Mouse (Mus musculus) forebrain, embryonic 15.5 days (tissue): Measurements from ENCODE around the gene Trim15. TPM values are rescaled to one million over a fixed set of nuclear protein-coding genes. Genes with fewer than 3 reads are reported as not detected.
A peak's percentile ranks its signal among the peaks of the same experiment; 100 is the strongest.

Source experiments
- ATAC-seq: fragments of 200-750 bp; cut with Nextera tagmentation; replicated peaks from 2 replicates; pipeline ENCODE4 v1.8.0; 2017; ENCODE audit warnings: mild to moderate bottlenecking, moderate TSS enrichment, moderate library complexity
- H3K27ac ChIP-seq: fragments of 300-500 bp; sonication (generic); replicated peaks from 2 replicates; pipeline ENCODE4 v1.5.1; 2015; ENCODE audit warnings: mild to moderate bottlenecking, inconsistent platforms
- H3K27me3 ChIP-seq: fragments of 300-500 bp; sonication (generic); 2 replicates; pipeline ENCODE4 v1.6.1; 2015; ENCODE audit warnings: inconsistent platforms
- H3K36me3 ChIP-seq: fragments of 300-500 bp; sonication (generic); 2 replicates; pipeline ENCODE4 v1.6.1; 2015; ENCODE audit warnings: mild to moderate bottlenecking, inconsistent platforms
- H3K4me1 ChIP-seq: fragments of 300-500 bp; sonication (generic); 2 replicates; pipeline ENCODE4 v1.6.1; 2015; ENCODE audit warnings: inconsistent platforms
- H3K4me2 ChIP-seq: fragments of 300-500 bp; sonication (generic); replicated peaks from 2 replicates; pipeline ENCODE4 v1.6.1; 2015; ENCODE audit warnings: mild to moderate bottlenecking, inconsistent platforms
- H3K4me3 ChIP-seq: fragments of 300-500 bp; sonication (generic); 2 replicates; pipeline ENCODE4 v1.5.1; 2015; ENCODE audit warnings: mild to moderate bottlenecking, inconsistent platforms
- H3K9ac ChIP-seq: fragments of 300-500 bp; sonication (generic); replicated peaks from 2 replicates; pipeline ENCODE4 v1.6.1; 2015; ENCODE audit warnings: mild to moderate bottlenecking, inconsistent platforms
- H3K9me3 ChIP-seq: fragments of 300-500 bp; sonication (generic); 2 replicates; pipeline ENCODE4 v1.6.1; 2016; ENCODE audit warnings: inconsistent platforms
- WGBS: fragments of 180-500 bp; shearing (Covaris S2); methylation state at CpG from one replicate; pipeline ENCODE4 v1.1.7; 2015; ENCODE audit warnings: mixed read lengths; 5-methylcytosine and 5-hydroxymethylcytosine counted together
- polyA plus RNA-seq: library from polyadenylated mRNA; unstranded; fragments of >200 nt; fragmentation: Nextera tagmentation; extraction: Ambion mirVana; gene quantifications from 2 replicates; pipeline ENCODE4 v1.2.1, GENCODE M21; 2015

The Trim15 gene
- polyA plus RNA-seq = 0.18 and 0.51 TPM in 2 replicates

DNA sequence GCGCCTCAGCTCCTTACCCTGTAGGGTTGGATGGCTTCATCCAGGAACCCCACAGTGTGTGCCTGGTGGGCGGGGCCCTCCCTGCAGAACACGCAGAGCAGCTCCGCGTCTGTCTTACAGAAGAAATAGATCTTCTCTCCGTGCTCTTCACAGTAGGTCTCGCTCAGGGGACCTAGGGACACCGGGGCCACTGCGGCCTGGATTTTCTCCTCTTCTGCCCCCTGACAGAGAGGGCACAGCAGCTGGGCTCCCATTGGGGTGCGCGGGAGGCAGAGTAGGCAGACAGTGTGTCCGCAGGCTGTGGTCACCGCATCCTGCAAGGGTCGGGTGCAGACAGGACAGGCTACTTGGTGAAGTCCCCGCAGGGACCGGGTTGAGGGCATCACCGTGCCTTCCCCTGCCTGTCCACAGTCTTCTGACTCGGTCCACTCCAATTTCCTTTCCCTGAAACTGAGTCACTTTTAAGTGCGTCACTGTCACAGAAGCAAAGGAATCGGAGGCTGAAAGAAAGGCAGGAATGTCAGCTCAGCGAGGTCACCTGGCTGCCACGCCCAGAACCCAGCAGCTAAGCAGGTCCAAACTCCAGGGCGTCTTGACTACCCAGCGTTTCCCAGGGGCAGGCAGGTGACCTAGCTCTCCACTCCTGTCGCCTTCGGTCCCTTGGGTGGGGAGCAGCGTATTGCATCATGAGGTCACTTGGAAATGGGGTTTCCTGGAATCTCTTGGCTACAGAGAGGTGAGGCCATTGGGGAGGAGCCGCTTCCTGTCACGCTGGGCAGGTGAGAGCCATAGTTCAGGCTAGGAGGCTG is at the start of gene Trim15:
Gene Trim15 (minus strand): TSS at position 492 of the 809 bp plus-strand sequence.
- Histone ChIP-seq H3K9ac (0 out of 2 replicates have a peak within 1 kb of the TSS, but pooled peaks have one; percentile 23), H3K27ac (no peak within 1 kb of the TSS), H3K4me2 (peak within 1 kb of the TSS; percentile 40), H3K9me3 (no peaks in the 10 kb centered on the region), H3K36me3 (no peaks in the 10 kb centered on the region), H3K4me3 (peak within 1 kb of the TSS; percentile 26), H3K27me3 (0 out of 2 replicates have a peak, but pooled peaks cover 7% of the 10 kb centered on the region), H3K4me1 (no peaks in the 10 kb centered on the region; the same call in 1 of the 2 replicates)
- 12% methylated on average over 29 of the region's 29 CpGs for WGBS
- no peak for ATAC-seq

- H3K4me3 ChIP-seq = no peak overlapping the region
- no peak overlapping the region for H3K4me2 ChIP-seq
- no peaks in the 10 kb centered on the region for H3K27me3 ChIP-seq
- no peaks in the 10 kb centered on the region for H3K9me3 ChIP-seq
- H3K27ac ChIP-seq = no peak overlapping the region
- H3K36me3 ChIP-seq = no peaks in the 10 kb centered on the region
- no peaks in the 10 kb centered on the region for H3K4me1 ChIP-seq
- no peak for ATAC-seq
- no peak overlapping the region for H3K9ac ChIP-seq
- 15% methylated on average over 9 of the region's 9 CpGs for WGBS
These were observed 48.1 kb upstream of the Trim15 start for GRCm38 (mm10) chr17:36915076-36915475.

GRCm38 (mm10) chr17:36914108-36914507 is 47.1 kb upstream of the Trim15 start:
- Histone ChIP-seq H3K4me3 (no peak overlapping the region), H3K4me2 (no peak overlapping the region), H3K27ac (no peak overlapping the region), H3K27me3 (no peaks in the 10 kb centered on the region), H3K9ac (no peak overlapping the region), H3K4me1 (no peaks in the 10 kb centered on the region), H3K9me3 (no peaks in the 10 kb centered on the region), H3K36me3 (no peaks in the 10 kb centered on the region)
- ATAC-seq = 0 out of 2 replicates have a peak, but pooled peaks have one; percentile 38
- WGBS = 10% methylated on average over 2 of the region's 2 CpGs

GRCm38 (mm10) chr17:36912031-36912430 is 45.0 kb upstream of the Trim15 start:
- ATAC-seq = no peak
- H3K9ac ChIP-seq = no peak overlapping the region
- no peak overlapping the region for H3K4me3 ChIP-seq
- H3K4me1 ChIP-seq = no peaks in the 10 kb centered on the region
- no peaks in the 10 kb centered on the region for H3K36me3 ChIP-seq
- no peak overlapping the region for H3K4me2 ChIP-seq
- no peaks in the 10 kb centered on the region for H3K27me3 ChIP-seq
- no peak overlapping the region for H3K27ac ChIP-seq
- no peaks in the 10 kb centered on the region for H3K9me3 ChIP-seq
- WGBS = 69% methylated on average over 2 of the region's 2 CpGs

GRCm38 (mm10) chr17:36909802-36910201 is 42.8 kb upstream of the Trim15 start:
- ATAC-seq = no peak
- no peaks in the 10 kb centered on the region for H3K27me3 ChIP-seq
- no peak overlapping the region for H3K9ac ChIP-seq
- 67% methylated on average over 4 of the region's 4 CpGs for WGBS
- no peaks in the 10 kb centered on the region for H3K36me3 ChIP-seq
- no peak overlapping the region for H3K4me3 ChIP-seq
- no peak overlapping the region for H3K4me2 ChIP-seq
- no peaks in the 10 kb centered on the region for H3K9me3 ChIP-seq
- H3K4me1 ChIP-seq = no peaks in the 10 kb centered on the region
- H3K27ac ChIP-seq = no peak overlapping the region

DNA sequence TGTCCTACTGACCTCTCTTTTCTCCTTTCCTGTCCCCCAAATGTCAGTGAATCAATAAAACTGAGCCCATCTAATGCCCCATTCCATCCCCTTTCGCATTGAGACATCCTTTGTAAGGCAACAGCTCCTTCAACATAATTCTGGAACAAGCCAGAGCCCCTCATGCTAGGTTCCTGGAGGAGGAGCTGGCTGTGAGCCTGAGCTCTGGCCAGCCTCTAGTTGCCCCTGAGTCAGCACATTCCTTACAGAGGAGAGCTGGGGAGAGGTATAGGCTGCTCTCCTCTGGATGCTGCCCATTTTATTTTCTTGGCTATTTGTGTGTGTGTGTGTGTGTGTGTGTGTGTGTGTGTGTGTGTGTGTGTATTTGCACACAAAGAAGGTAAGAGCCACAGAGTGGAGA is 41.2 kb upstream of the Trim15 start:
- no peak for ATAC-seq
- Histone ChIP-seq H3K9me3 (no peaks in the 10 kb centered on the region), H3K27me3 (no peaks in the 10 kb centered on the region), H3K9ac (no peak overlapping the region), H3K36me3 (no peaks in the 10 kb centered on the region), H3K4me1 (no peaks in the 10 kb centered on the region), H3K4me2 (no peak overlapping the region), H3K27ac (no peak overlapping the region), H3K4me3 (no peak overlapping the region)
- WGBS = 50% methylated on average over 1 of the region's 1 CpGs

DNA sequence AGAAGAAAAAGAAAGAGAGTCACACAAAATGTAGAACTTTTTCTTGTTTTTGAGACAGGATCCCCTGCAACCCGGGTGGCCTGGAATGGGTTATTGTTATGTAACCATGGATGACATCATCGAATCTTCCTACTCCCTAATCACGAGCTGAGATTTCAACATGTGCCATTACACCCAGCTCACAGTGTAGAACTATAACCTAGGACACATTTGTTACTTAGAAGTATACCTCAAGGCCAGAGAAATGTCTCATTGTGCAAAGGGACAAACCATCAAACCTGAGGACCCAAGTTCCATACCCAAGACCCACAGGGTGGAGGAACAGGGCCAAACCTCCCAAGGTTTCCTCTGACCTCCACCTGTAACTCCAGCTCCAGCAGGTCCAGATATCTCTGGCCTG is 36.6 kb upstream of the Trim15 start:
- H3K4me1 ChIP-seq = no peaks in the 10 kb centered on the region
- no peak overlapping the region for H3K9ac ChIP-seq
- H3K9me3 ChIP-seq = no peaks in the 10 kb centered on the region
- 71% methylated on average over 3 of the region's 3 CpGs for WGBS
- H3K4me3 ChIP-seq = no peak overlapping the region
- no peak for ATAC-seq
- no peak overlapping the region for H3K4me2 ChIP-seq
- H3K27ac ChIP-seq = no peak overlapping the region
- no peaks in the 10 kb centered on the region for H3K27me3 ChIP-seq
- no peaks in the 10 kb centered on the region for H3K36me3 ChIP-seq

DNA sequence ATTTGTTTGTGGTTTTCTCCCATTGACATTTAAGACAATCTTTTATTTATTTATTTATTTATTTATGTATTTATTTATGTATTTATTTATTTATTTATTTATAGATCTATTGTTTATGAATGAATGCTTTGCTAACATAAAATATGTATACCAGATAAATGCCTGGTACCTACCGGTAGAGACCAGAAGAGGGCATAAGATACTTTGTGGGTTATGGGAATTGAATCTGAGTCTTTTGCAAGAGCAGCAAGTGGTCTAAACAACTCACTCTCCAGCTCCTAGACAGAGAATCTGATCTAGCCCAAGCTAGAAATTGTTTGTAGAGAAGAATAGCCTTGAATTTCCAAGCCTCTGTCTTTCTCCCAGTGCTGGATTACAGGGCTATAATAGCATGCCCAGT is 33.7 kb upstream of the Trim15 start:
- H3K9ac ChIP-seq = no peak overlapping the region
- no peaks in the 10 kb centered on the region for H3K4me1 ChIP-seq
- no peak overlapping the region for H3K4me3 ChIP-seq
- no peaks in the 10 kb centered on the region for H3K36me3 ChIP-seq
- ATAC-seq = no peak
- H3K9me3 ChIP-seq = no peaks in the 10 kb centered on the region
- 40% methylated on average over 1 of the region's 1 CpGs for WGBS
- no peak overlapping the region for H3K27ac ChIP-seq
- no peak overlapping the region for H3K4me2 ChIP-seq
- no peaks in the 10 kb centered on the region for H3K27me3 ChIP-seq

- Histone ChIP-seq H3K27me3 (no peaks in the 10 kb centered on the region), H3K9ac (no peak overlapping the region), H3K36me3 (no peaks in the 10 kb centered on the region), H3K4me2 (no peak overlapping the region), H3K4me1 (no peaks in the 10 kb centered on the region), H3K4me3 (no peak overlapping the region), H3K9me3 (no peaks in the 10 kb centered on the region), H3K27ac (no peak overlapping the region)
- no peak for ATAC-seq
- WGBS = 83% methylated on average over 5 of the region's 5 CpGs
These were observed 33.0 kb upstream of the Trim15 start for GRCm38 (mm10) chr17:36900001-36900400.

- ATAC-seq = no peak
- Histone ChIP-seq H3K4me3 (no peak overlapping the region), H3K9ac (no peak overlapping the region), H3K27me3 (no peaks in the 10 kb centered on the region), H3K27ac (no peak overlapping the region), H3K4me2 (no peak overlapping the region), H3K9me3 (no peaks in the 10 kb centered on the region), H3K4me1 (no peaks in the 10 kb centered on the region), H3K36me3 (no peaks in the 10 kb centered on the region)
- WGBS = 88% methylated on average over 4 of the region's 4 CpGs
These were observed 32.4 kb upstream of the Trim15 start for GRCm38 (mm10) chr17:36899376-36899775.

DNA sequence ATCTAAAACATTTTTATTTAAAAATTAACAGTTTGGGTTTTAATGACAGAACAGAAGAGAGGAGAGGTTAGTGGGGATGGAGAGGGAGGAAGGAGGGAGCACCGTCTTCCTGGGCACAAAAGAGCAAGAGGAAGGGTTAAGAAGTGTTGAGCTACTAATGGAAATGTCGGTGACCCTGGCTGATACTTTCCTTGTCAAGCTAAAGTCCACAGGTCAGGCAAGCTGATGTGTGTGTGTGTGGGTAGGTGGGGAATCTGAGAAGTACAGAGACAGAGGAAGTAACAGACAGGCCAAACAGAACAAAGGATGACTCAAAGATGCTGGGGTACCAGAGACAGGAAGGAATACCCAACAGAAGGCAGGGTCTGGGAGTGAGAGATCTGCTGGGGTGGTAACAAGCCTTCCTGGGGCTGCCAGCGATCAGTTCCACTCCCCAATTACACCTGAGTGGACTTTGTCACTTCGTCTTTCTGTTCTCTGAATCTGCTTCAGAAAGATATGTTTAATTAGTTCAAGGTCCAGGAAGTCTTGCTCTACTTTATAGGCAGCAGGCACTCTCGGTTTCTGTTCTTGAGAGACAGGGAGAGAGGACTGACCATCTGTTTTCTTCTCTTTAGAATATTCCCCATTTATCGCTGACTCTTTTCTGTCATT is 30.7 kb upstream of the Trim15 start, which contains the start of gene Trim31:
Gene Trim31 (plus strand): TSS at position 567 of the 654 bp plus-strand sequence.
- Histone ChIP-seq H3K36me3 (no peaks in the 10 kb centered on the region), H3K4me1 (no peaks in the 10 kb centered on the region), H3K9me3 (no peaks in the 10 kb centered on the region), H3K27me3 (no peaks in the 10 kb centered on the region), H3K4me2 (no peak within 1 kb of the TSS), H3K4me3 (no peak within 1 kb of the TSS), H3K9ac (no peak within 1 kb of the TSS), H3K27ac (no peak within 1 kb of the TSS)
- ATAC-seq = no peak
- 72% methylated on average over 6 of the region's 6 CpGs for WGBS

DNA sequence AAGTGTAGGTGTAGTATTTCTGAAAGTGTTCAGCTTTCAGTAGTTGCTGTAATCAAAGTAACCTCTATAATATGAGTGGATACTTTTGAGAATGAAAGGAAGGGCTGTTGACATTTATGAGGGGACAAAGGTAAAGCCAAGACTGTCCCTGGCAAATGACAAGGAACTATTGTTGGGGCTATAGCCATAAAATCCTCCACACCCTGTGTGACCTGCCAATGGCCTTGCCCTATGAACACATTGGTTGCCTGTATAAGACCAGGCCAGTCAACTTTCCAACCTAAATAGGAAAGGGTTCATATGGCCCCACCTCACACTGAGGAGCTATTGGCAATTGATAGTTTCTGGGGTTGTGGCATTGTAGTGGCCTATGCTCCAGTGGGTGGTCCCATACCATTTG is 30.1 kb upstream of the Trim15 start:
- Histone ChIP-seq H3K4me1 (no peaks in the 10 kb centered on the region), H3K9ac (no peak overlapping the region), H3K27ac (no peak overlapping the region), H3K4me2 (no peak overlapping the region), H3K27me3 (no peaks in the 10 kb centered on the region), H3K9me3 (no peaks in the 10 kb centered on the region), H3K36me3 (no peaks in the 10 kb centered on the region), H3K4me3 (no peak overlapping the region)
- no peak for ATAC-seq
